Mouse (Mus musculus): ENCODE results near the gene Erfe. TPM values are rescaled to one million over a fixed set of nuclear protein-coding genes. Genes with fewer than 3 reads are reported as not detected.

Erfe gene
- total RNA-seq, 2 experiments from 2014 or later, result 0.42 to 2.0 TPM

GRCm38 (mm10) chr1:91417991-91418390 is 51.8 kb downstream of the Erfe start:
- no peak for ATAC-seq (replicated peaks; ENCODE audit: low FRiP score, low TSS enrichment, poor library complexity, severe bottlenecking)

- no peak for ATAC-seq (replicated peaks; ENCODE audit: low FRiP score, low TSS enrichment, poor library complexity, severe bottlenecking)
Observed at GRCm38 (mm10) chr1:91419862-91420600, 53.8 kb downstream of the Erfe start.

GRCm38 (mm10) chr1:91420601-91421065 is 54.4 kb downstream of the Erfe start:
- no peak for ATAC-seq (replicated peaks; ENCODE audit: low FRiP score, low TSS enrichment, poor library complexity, severe bottlenecking)

Other genes with a start within 250 kb of the Erfe start
- 3.8 and 9.0 TPM in 2 replicates for gene Rbm44, start 221.3 kb upstream of the Erfe start, total RNA-seq (2014; fragmentation: Nextera tagmentation)
- gene Rbm44, start 221.3 kb upstream of the Erfe start, total RNA-seq (2017), result 5.6 and 11.7 TPM in 2 replicates
- 18.7 and 24.7 TPM in 2 replicates for gene Ramp1, start 186.6 kb upstream of the Erfe start, total RNA-seq (2014; fragmentation: Nextera tagmentation)
- gene Ramp1, start 186.6 kb upstream of the Erfe start, total RNA-seq (2017), result 28.4 and 48.3 TPM in 2 replicates
- gene Ube2f, start 116.1 kb upstream of the Erfe start, total RNA-seq (2014; fragmentation: Nextera tagmentation), result 69.5 and 73.1 TPM in 2 replicates
- gene Ube2f, start 116.1 kb upstream of the Erfe start, total RNA-seq (2017), result 44.1 and 62.4 TPM in 2 replicates
- 64.1 and 65.3 TPM in 2 replicates for gene Scly, start 68.1 kb upstream of the Erfe start, total RNA-seq (2014; fragmentation: Nextera tagmentation)
- gene Scly, start 68.1 kb upstream of the Erfe start, total RNA-seq (2017), result 31.7 and 40.4 TPM in 2 replicates
- gene Espnl, start 44.4 kb upstream of the Erfe start, total RNA-seq (2014; fragmentation: Nextera tagmentation), result 0.26 and 0.37 TPM in 2 replicates
- 0.15 TPM in 1 of 2 replicates, not detected in the other for gene Espnl, start 44.4 kb upstream of the Erfe start, total RNA-seq (2017)
- gene Klhl30, start 15.4 kb upstream of the Erfe start, total RNA-seq (2014; fragmentation: Nextera tagmentation), result 0.20 TPM in 1 of 2 replicates, not detected in the other
- not detected in 2 replicates for gene Klhl30, start 15.4 kb upstream of the Erfe start, total RNA-seq (2017)
- 137 and 199 TPM in 2 replicates for gene Ilkap, start 32.4 kb downstream of the Erfe start, total RNA-seq (2014; fragmentation: Nextera tagmentation)
- 163 and 170 TPM in 2 replicates for gene Ilkap, start 32.4 kb downstream of the Erfe start, total RNA-seq (2017)
- 20.1 and 22.5 TPM in 2 replicates for gene Hes6, start 47.6 kb downstream of the Erfe start, total RNA-seq (2014; fragmentation: Nextera tagmentation)
- gene Hes6, start 47.6 kb downstream of the Erfe start, total RNA-seq (2017), result 13.8 and 17.3 TPM in 2 replicates
- gene Per2, start 92.9 kb downstream of the Erfe start, total RNA-seq (2014; fragmentation: Nextera tagmentation), result 9.5 and 11.7 TPM in 2 replicates
- gene Per2, start 92.9 kb downstream of the Erfe start, total RNA-seq (2017), result 3.3 and 4.2 TPM in 2 replicates
- gene Traf3ip1, start 128.2 kb downstream of the Erfe start, total RNA-seq (2014; fragmentation: Nextera tagmentation), result 7.0 and 12.1 TPM in 2 replicates
- 7.1 and 10.1 TPM in 2 replicates for gene Traf3ip1, start 128.2 kb downstream of the Erfe start, total RNA-seq (2017)
- gene Asb1, start 174.1 kb downstream of the Erfe start, total RNA-seq (2014; fragmentation: Nextera tagmentation), result 10.9 and 11.9 TPM in 2 replicates
- 13.1 and 20.5 TPM in 2 replicates for gene Asb1, start 174.1 kb downstream of the Erfe start, total RNA-seq (2017)

All from megakaryocyte-erythroid progenitor cell, adult 5-6 weeks (primary cell).